Comparison of ENCODE assay signal across 8 mouse cellular contexts in the genomic region with DNA sequence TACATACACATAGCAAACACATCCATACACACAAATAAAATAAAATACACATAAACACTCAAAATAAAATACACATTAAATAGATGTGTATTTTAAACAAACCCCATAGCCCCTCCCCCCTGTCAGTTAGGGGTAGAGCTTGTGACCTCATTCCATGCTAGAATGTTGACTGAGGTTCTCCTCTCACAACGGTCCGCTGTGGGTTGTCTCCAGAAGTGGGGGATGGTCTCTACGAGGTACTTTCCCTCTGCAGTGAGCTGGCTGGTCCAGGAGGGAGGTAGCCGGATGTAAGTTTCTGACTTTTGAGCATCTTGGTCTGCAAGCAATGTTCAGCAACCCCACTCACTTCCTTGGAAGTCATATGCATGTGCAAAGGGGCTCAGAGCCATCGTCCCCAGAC. TPM values are rescaled to one million over a fixed set of nuclear protein-coding genes. Genes with fewer than 3 reads are reported as not detected.
DNase-seq lines count a peak whose midpoint lies in the region; ATAC-seq lines count a peak whose summit lies in the region.

A gene (plus strand): TSS at position 188 of the 400 bp plus-strand sequence.

- peaks cover 13% of the 10 kb centered on the region; the same call in 1 of the 2 replicates for H3K4me1 ChIP-seq in kidney, embryonic 16.5 days (ENCODE audit: insufficient read depth, low read length)
- no peaks in the 10 kb centered on the region for H3K4me1 ChIP-seq in midbrain, embryonic 14.5 days (ENCODE audit: control insufficient read depth, insufficient read depth, low read length)

- no peak within 1 kb of the TSS for H3K9ac ChIP-seq in kidney, embryonic 16.5 days (replicated peaks; ENCODE audit: low read length)
- H3K9ac ChIP-seq in midbrain, embryonic 14.5 days (replicated peaks; ENCODE audit: low read length) = no peak within 1 kb of the TSS

- no peak for DNase-seq in kidney, postnatal 25 days
- no peak for DNase-seq in adrenal gland, adult 8-10 months
- no peak for DNase-seq in gastrocnemius, postnatal 10 days
- DNase-seq in midbrain, embryonic 14.5 days = no peak
- no peak for DNase-seq in retina, postnatal 1 day
- no peak for DNase-seq in B cell, adult 2 months

- WGBS in kidney, embryonic 16.5 days = 32% methylated on average over 5 of the region's 5 CpGs
- WGBS in midbrain, embryonic 14.5 days = 80% methylated on average over 5 of the region's 5 CpGs

- H3K4me3 ChIP-seq in kidney, embryonic 16.5 days (ENCODE audit: low read length) = no peak within 1 kb of the TSS
- no peak within 1 kb of the TSS for H3K4me3 ChIP-seq in midbrain, embryonic 14.5 days (replicated peaks; ENCODE audit: low read depth, low read length)

- H3K27ac ChIP-seq in kidney, embryonic 16.5 days (ENCODE audit: low read length) = no peak within 1 kb of the TSS
- H3K27ac ChIP-seq in midbrain, embryonic 14.5 days (replicated peaks; ENCODE audit: low read depth, low read length) = no peak within 1 kb of the TSS

- no peaks in the 10 kb centered on the region for H3K36me3 ChIP-seq in kidney, embryonic 16.5 days (ENCODE audit: insufficient read depth, low read length)
- no peaks in the 10 kb centered on the region for H3K36me3 ChIP-seq in midbrain, embryonic 14.5 days (ENCODE audit: control insufficient read depth, insufficient read depth, low read length)

- no peaks in the 10 kb centered on the region for H3K9me3 ChIP-seq in kidney, embryonic 16.5 days (ENCODE audit: low read length)
- no peaks in the 10 kb centered on the region for H3K9me3 ChIP-seq in midbrain, embryonic 14.5 days (ENCODE audit: control insufficient read depth, low read length)

- H3K27me3 ChIP-seq in kidney, embryonic 16.5 days (ENCODE audit: insufficient read depth, low read length) = peaks cover 7% of the 10 kb centered on the region; the same call in 1 of the 2 replicates
- 0 out of 2 replicates have a peak, but pooled peaks cover 2% of the 10 kb centered on the region for H3K27me3 ChIP-seq in midbrain, embryonic 14.5 days (ENCODE audit: control insufficient read depth, insufficient read depth, low read length)

- H3K4me2 ChIP-seq in kidney, embryonic 16.5 days (replicated peaks; ENCODE audit: low read depth, low read length) = no peak within 1 kb of the TSS; the same call in 1 of the 2 replicates
- no peak within 1 kb of the TSS for H3K4me2 ChIP-seq in midbrain, embryonic 14.5 days (ENCODE audit: low read length)

- ATAC-seq in kidney, embryonic 16.5 days (ENCODE audit: low FRiP score, low TSS enrichment) = no peak
- ATAC-seq in inflammation-experienced regulatory T-cells, adult 6 months = no peak
- ATAC-seq in midbrain, embryonic 14.5 days (ENCODE audit: low FRiP score, low TSS enrichment) = no peak

RNA-seq across cellular contexts. Expression of the gene that starts here (rescaled TPM):
- 33.2 and 35.1 TPM in 2 replicates for polyA plus RNA-seq in kidney, embryonic 16.5 days (2015; fragmentation: Nextera tagmentation; extraction: Ambion mirVana)
- 10 to 100 TPM; 53.2 to 70.1 (median 61.8) TPM for total RNA-seq in adrenal gland, adult 8-10 months (2022)
- total RNA-seq in gastrocnemius, postnatal 10 days (2021) = 10 to 100 TPM; 12.5 to 17.4 TPM
- polyA plus RNA-seq in inflammation-experienced regulatory T-cells, adult 6 months (2017; shearing (Covaris generic)) = 10 to 100 TPM; 12.1 to 18.8 (median 17.9) TPM
- polyA plus RNA-seq in midbrain, embryonic 14.5 days (2014; fragmentation: Nextera tagmentation; extraction: Ambion mirVana) = 35.5 and 46.2 TPM in 2 replicates
